ENCODE assay signal across 35 mouse cellular contexts in the genomic region with DNA sequence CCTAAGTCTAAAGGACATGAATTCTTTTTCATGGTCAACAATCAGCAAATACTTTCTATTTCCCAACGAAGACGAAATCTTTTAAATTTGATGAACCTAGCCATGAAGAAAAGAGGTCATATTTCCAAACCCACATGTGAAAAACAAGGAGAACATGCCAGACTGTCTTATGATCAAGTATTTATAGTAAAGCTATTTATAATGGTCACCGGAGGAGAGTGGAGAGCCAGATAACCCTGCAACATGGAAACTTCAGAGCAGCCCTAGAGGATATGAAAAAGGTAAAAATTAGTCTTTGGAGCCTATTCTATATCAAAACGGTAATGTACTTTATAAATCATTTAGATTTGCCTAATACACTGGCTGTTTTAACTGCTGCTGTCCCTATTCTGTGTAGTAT. TPM values are rescaled to one million over a fixed set of nuclear protein-coding genes. Genes with fewer than 3 reads are reported as not detected.
DNase-seq lines count a peak whose midpoint lies in the region; ATAC-seq and TF ChIP-seq lines count a peak whose summit lies in the region.
"Had no signal": no experiment of that assay in that cellular context is flagged by ENCODE, and none has a peak within 500 bp of the region (broad histone marks: within the 10 kb centered on the region; RNA-seq: fewer than 3 reads in every experiment).

Gene Asb14 (plus strand): TSS at position 166 of the 400 bp plus-strand sequence.

- no peaks in the 10 kb centered on the region for H3K79me2 ChIP-seq in heart, adult 2 months (replicated peaks; ENCODE audit: control insufficient read depth, insufficient read depth, low read length)

- intact Hi-C loops in heart, adult 2 months (cut with DNase I), result no loop called here
- intact Hi-C loops in heart, postnatal 14 days (cut with DNase I), result no loop called here

- TF ChIP-seq EP300 in heart, adult 2 months (IDR thresholded peaks at IDR 0.05; ENCODE audit: insufficient read depth, low read depth, low read length), result no peak

- peak within 1 kb of the TSS; percentile 94 for H3K27ac ChIP-seq in heart, adult 2 months
- H3K27ac ChIP-seq in heart, embryonic 12.5 days (ENCODE audit: poor library complexity, severe bottlenecking), result no peak within 1 kb of the TSS
- H3K27ac ChIP-seq in kidney, embryonic 15.5 days, result no peak within 1 kb of the TSS
- H3K27ac ChIP-seq: embryonic facial prominence, embryonic 13.5 days; hindbrain, embryonic 15.5 days; intestine, embryonic 15.5 days; layer of hippocampus, adult 2 months; limb, embryonic 12.5 days; macrophage; stomach, embryonic 15.5 days had no signal

- no peak for TF ChIP-seq POLR2A in heart, adult 2 months (IDR thresholded peaks at IDR 0.05; ENCODE audit: insufficient read depth, low read depth, low read length)

- peaks cover 1% of the 10 kb centered on the region; the same call in 1 of the 2 replicates for H3K4me1 ChIP-seq in heart, adult 2 months (ENCODE audit: control insufficient read depth, insufficient read depth, low read length)
- no peaks in the 10 kb centered on the region for H3K4me1 ChIP-seq in heart, embryonic 12.5 days (replicated peaks)
- no peaks in the 10 kb centered on the region for H3K4me1 ChIP-seq in kidney, embryonic 15.5 days
- H3K4me1 ChIP-seq: embryonic facial prominence, embryonic 13.5 days; hindbrain, embryonic 15.5 days; intestine, embryonic 15.5 days; limb, embryonic 12.5 days; stomach, embryonic 15.5 days had no signal

- TF ChIP-seq CTCF in heart, adult 2 months (IDR thresholded peaks at IDR 0.05), result no peak

- H3K36me3 ChIP-seq in heart, adult 2 months (ENCODE audit: control insufficient read depth, insufficient read depth, low read length), result peaks cover 5% of the 10 kb centered on the region; the same call in 1 of the 2 replicates
- H3K36me3 ChIP-seq in heart, embryonic 12.5 days, result no peaks in the 10 kb centered on the region
- no peaks in the 10 kb centered on the region for H3K36me3 ChIP-seq in kidney, embryonic 15.5 days
- H3K36me3 ChIP-seq: embryonic facial prominence, embryonic 13.5 days; G1E; hindbrain, embryonic 15.5 days; intestine, embryonic 15.5 days; limb, embryonic 12.5 days; stomach, embryonic 15.5 days had no signal

- H3K4me2 ChIP-seq in heart, embryonic 12.5 days, result no peak within 1 kb of the TSS
- H3K4me2 ChIP-seq in kidney, embryonic 15.5 days, result no peak within 1 kb of the TSS
- H3K4me2 ChIP-seq: embryonic facial prominence, embryonic 13.5 days; hindbrain, embryonic 15.5 days; intestine, embryonic 15.5 days; limb, embryonic 12.5 days; liver, embryonic 11.5 days; stomach, embryonic 15.5 days had no signal

- DNase-seq in heart, adult 2 months, result no peak
- peak; percentile 12 to 13 for DNase-seq in heart, adult 9 months (ENCODE audit: low spot score in 2 of 2)
- DNase-seq in heart, postnatal 14 days, result no peak
- no peak for DNase-seq in embryo, embryonic 10 days (ENCODE audit: low spot score)
- DNase-seq: adrenal gland, postnatal 36 days; cerebellum, adult 11 months; cerebellum, postnatal 14 days; kidney, adult 9 months; kidney, postnatal 25 days; layer of hippocampus, postnatal 36 days; liver, postnatal 0 days; right cerebral cortex, postnatal 4 days; thymus, adult 18-20 months; thymus, postnatal 36 days had no signal

- no peaks in the 10 kb centered on the region for H3K27me3 ChIP-seq in heart, adult 2 months (ENCODE audit: control insufficient read depth, insufficient read depth, low read length)
- no peaks in the 10 kb centered on the region for H3K27me3 ChIP-seq in heart, embryonic 12.5 days (replicated peaks)
- no peaks in the 10 kb centered on the region for H3K27me3 ChIP-seq in kidney, embryonic 15.5 days
- H3K27me3 ChIP-seq: CH12.LX; embryonic facial prominence, embryonic 13.5 days; hindbrain, embryonic 15.5 days; intestine, embryonic 15.5 days; limb, embryonic 12.5 days; stomach, embryonic 15.5 days had no signal

- H3K4me3 ChIP-seq in heart, adult 2 months, result peak within 1 kb of the TSS; percentile 47
- no peak within 1 kb of the TSS for H3K4me3 ChIP-seq in heart, embryonic 12.5 days
- H3K4me3 ChIP-seq in kidney, embryonic 15.5 days (replicated peaks), result no peak within 1 kb of the TSS
- H3K4me3 ChIP-seq: embryonic facial prominence, embryonic 13.5 days; erythroblast, embryonic 14.5 days; hindbrain, embryonic 15.5 days; intestine, embryonic 15.5 days; layer of hippocampus, adult 2 months; limb, embryonic 12.5 days; stomach, embryonic 15.5 days had no signal

- no peaks in the 10 kb centered on the region for H3K9me3 ChIP-seq in heart, embryonic 12.5 days (replicated peaks)
- H3K9me3 ChIP-seq in kidney, embryonic 15.5 days (replicated peaks), result no peaks in the 10 kb centered on the region
- H3K9me3 ChIP-seq: embryonic facial prominence, embryonic 13.5 days; G1E; hindbrain, embryonic 15.5 days; intestine, embryonic 15.5 days; limb, embryonic 12.5 days; stomach, embryonic 15.5 days had no signal

- H3K9ac ChIP-seq in heart, adult 2 months (ENCODE audit: low read depth, low read length), result peak within 1 kb of the TSS; percentile 66
- H3K9ac ChIP-seq in heart, embryonic 12.5 days, result no peak within 1 kb of the TSS
- no peak within 1 kb of the TSS for H3K9ac ChIP-seq in kidney, embryonic 15.5 days
- H3K9ac ChIP-seq: embryonic facial prominence, embryonic 13.5 days; hindbrain, embryonic 15.5 days; intestine, embryonic 15.5 days; limb, embryonic 12.5 days; liver, postnatal 0 days; stomach, embryonic 15.5 days had no signal

- 60% methylated on average over 4 of the region's 4 CpGs for WGBS in heart, adult 2 months
- 79% methylated on average over 4 of the region's 4 CpGs for WGBS in heart, embryonic 12.5 days
- 92% methylated on average over 4 of the region's 4 CpGs for WGBS in kidney, embryonic 15.5 days

- ATAC-seq in heart, embryonic 12.5 days (ENCODE audit: insufficient number of reproducible peaks, low FRiP score), result no peak
- no peak for ATAC-seq in CD4-positive, CD25-positive, alpha-beta regulatory T cell, adult 4 months
- ATAC-seq in granulocyte monocyte progenitor cell, adult 5-6 weeks (replicated peaks; ENCODE audit: poor library complexity, severe bottlenecking), result no peak
- ATAC-seq in kidney, embryonic 15.5 days (replicated peaks; ENCODE audit: low FRiP score), result no peak
- ATAC-seq: forebrain, embryonic 14.5 days; intestine, embryonic 15.5 days; liver, postnatal 0 days; lung, postnatal 0 days; midbrain, embryonic 16.5 days; Patski had no signal

RNA-seq across cellular contexts. Expression of gene Asb14, which starts in this region (rescaled TPM):
- 10 to 100 TPM; 84.6 to 95.5 TPM for total RNA-seq in heart, adult 2 months (2021)
- polyA plus RNA-seq in heart, adult 2 months (2012; rRNA removed), result 87.8 and 148 TPM in 2 replicates
- polyA plus RNA-seq in heart, embryonic 12.5 days (2016; fragmentation: Nextera tagmentation; extraction: Ambion mirVana), result 0.33 and 0.89 TPM in 2 replicates
- 10 to 100 TPM; 53.5 to 61.3 TPM for total RNA-seq in heart, postnatal 14 days (2021)
- polyA plus RNA-seq in CD4-positive, CD25-positive, alpha-beta regulatory T cell, adult 4 months (2017; shearing (Covaris generic)), result 1 to 10 TPM; 1.0 TPM
- total RNA-seq in granulocyte monocyte progenitor cell, adult 5-6 weeks (2014; fragmentation: Nextera tagmentation), result not detected in 2 replicates
- total RNA-seq in granulocyte monocyte progenitor cell, adult 5-6 weeks (2017), result not detected in 2 replicates
- 0.12 TPM in 1 of 2 replicates, not detected in the other for polyA plus RNA-seq in kidney, embryonic 15.5 days (2015; fragmentation: Nextera tagmentation; extraction: Ambion mirVana)
- total RNA-seq: adrenal gland, adult 18-20 months; adrenal gland, postnatal 36 days; CH12.LX; hematopoietic stem cell, adult 5-6 weeks; layer of hippocampus, adult 2 months; layer of hippocampus, postnatal 36 days had no signal
- polyA plus RNA-seq: embryonic facial prominence, embryonic 13.5 days; erythroblast, embryonic 14.5 days; G1E; limb, embryonic 12.5 days; liver, embryonic 11.5 days; liver, postnatal 0 days; macrophage had no signal

Comparison
In these comparisons a context has a peak if more than half of its experiments do, and no peak if none do; other contexts are left out.
1. RNA of gene Asb14 (total RNA-seq): 84.6 to 95.5 TPM in heart, adult 2 months and 53.5 to 61.3 TPM in heart, postnatal 14 days; not detected in granulocyte monocyte progenitor cell, adult 5-6 weeks; every median in the first group is over 10 times any median in the second.
2. RNA of gene Asb14 (polyA plus RNA-seq): 87.8 to 148 TPM in heart, adult 2 months; 1.0 TPM in CD4-positive, CD25-positive, alpha-beta regulatory T cell, adult 4 months, 0.33 to 0.89 TPM in heart, embryonic 12.5 days and 0.12 TPM in kidney, embryonic 15.5 days; every median in the first group is over 10 times any median in the second.
3. DNase-seq: peak in heart, adult 9 months (2 of 2); none in heart, adult 2 months (0 of 2), heart, postnatal 14 days (0 of 2) and embryo, embryonic 10 days (single experiment).